Mouse (Mus musculus): Measurements from ENCODE around the gene Tmem131l.
"Not testable (repeated sequence)": the region's sequence is repeated elsewhere in the genome, so short reads cannot be mapped to it uniquely, and the experiment has no call there.

The Tmem131l gene

GRCm38 (mm10) chr3:83867026-83867425, 172.9 kb downstream of the Tmem131l start:
- DNase-seq (ENCODE audit: low read depth, low spot score): not testable (repeated sequence)

GRCm38 (mm10) chr3:83865216-83865615, 174.8 kb downstream of the Tmem131l start:
- no peak for DNase-seq (ENCODE audit: low read depth, low spot score)

GRCm38 (mm10) chr3:83864064-83864548, 175.9 kb downstream of the Tmem131l start:
- DNase-seq (ENCODE audit: low read depth, low spot score): no peak

GRCm38 (mm10) chr3:83862956-83863355, 177.0 kb downstream of the Tmem131l start:
- no peak for DNase-seq (ENCODE audit: low read depth, low spot score)

GRCm38 (mm10) chr3:83859595-83859994, 180.4 kb downstream of the Tmem131l start:
- no peak for DNase-seq (ENCODE audit: low read depth, low spot score)

GRCm38 (mm10) chr3:83859071-83859470, 180.9 kb downstream of the Tmem131l start:
- DNase-seq (ENCODE audit: low read depth, low spot score): no peak

GRCm38 (mm10) chr3:83857621-83858020, 182.4 kb downstream of the Tmem131l start:
- no peak for DNase-seq (ENCODE audit: low read depth, low spot score)

- no peak for DNase-seq (ENCODE audit: low read depth, low spot score)
These were observed 184.3 kb downstream of the Tmem131l start for GRCm38 (mm10) chr3:83855643-83856042.

- DNase-seq (ENCODE audit: low read depth, low spot score): no peak
These were observed 190.6 kb downstream of the Tmem131l start for GRCm38 (mm10) chr3:83849341-83849740.

Measured in retina, adult 2 months (tissue).